Mouse (Mus musculus): Measurements from ENCODE around the gene Neu2. TPM values are rescaled to one million over a fixed set of nuclear protein-coding genes. Genes with fewer than 3 reads are reported as not detected.
"Not testable (repeated sequence)": the region's sequence is repeated elsewhere in the genome, so short reads cannot be mapped to it uniquely, and the experiment has no call there.

Neu2 gene
- 1 to 10 TPM; 6.3 to 7.1 TPM for total RNA-seq (2021)
- long read RNA-seq, experiment 1, partial matches to known transcripts = 0 of 5 reads
- long read RNA-seq, experiment 1, other reads (novel, unspliced or antisense) = 3 of 5 reads
- long read RNA-seq, experiment 2, partial matches to known transcripts = 0 of 4 reads
- long read RNA-seq, experiment 2, other reads (novel, unspliced or antisense) = 0 of 4 reads

DNA sequence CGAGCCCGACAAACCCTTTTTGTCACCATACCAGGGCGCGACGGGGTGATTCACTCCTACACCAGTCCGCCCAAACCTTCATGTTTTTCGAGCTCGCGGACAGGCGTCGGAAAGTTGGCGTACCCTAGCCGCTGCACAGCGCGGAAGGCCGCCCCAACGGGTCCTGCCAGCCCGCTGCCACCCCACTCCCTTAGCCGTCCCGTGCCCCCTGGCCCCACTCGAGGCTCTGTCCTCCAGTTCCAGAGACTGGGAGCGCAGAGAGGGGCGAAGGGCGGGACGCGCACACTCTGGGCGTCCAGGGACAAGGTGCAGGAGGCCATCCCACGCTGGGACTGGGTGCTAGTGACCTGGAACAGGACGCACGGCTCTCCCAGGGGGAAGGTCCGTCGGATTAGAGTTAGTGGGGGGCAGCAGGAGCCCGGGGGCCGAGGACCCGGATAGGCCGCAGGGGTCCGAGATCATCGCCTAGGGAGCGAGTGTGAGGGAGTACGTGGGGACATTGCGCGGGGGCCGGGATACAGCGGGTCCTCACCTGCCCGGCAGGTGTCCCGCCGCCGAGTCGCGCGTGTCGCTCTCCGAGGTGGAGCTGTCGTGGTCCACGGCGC, at the start of gene Neu2:
Gene Neu2 (plus strand): TSS at position 329 of the 605 bp plus-strand sequence.
- no peak for DNase-seq (ENCODE audit: low spot score in 2 of 2)

DNA sequence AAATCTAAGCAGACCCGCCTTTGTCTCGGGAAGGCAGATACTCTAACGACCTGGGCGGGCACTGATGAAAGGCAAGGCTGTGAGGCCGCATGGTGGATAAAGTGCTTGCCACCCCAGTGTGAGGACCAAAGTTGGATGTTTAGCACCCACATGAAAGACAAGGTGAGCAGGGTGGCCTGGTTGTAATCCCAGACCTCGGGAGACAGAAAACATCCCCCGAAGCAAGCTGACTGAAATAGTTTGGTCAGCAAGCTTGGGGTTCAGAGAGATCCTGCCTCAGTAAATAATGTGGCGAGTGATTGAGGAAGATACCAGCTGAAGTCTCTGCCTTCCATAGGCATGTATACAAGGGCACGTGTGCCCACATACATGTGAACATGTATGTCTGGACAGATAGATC, 42.2 kb upstream of the Neu2 start:
- peak in 1 of 2 experiments; percentile 1 for DNase-seq (ENCODE audit: low spot score in 2 of 2)

DNA sequence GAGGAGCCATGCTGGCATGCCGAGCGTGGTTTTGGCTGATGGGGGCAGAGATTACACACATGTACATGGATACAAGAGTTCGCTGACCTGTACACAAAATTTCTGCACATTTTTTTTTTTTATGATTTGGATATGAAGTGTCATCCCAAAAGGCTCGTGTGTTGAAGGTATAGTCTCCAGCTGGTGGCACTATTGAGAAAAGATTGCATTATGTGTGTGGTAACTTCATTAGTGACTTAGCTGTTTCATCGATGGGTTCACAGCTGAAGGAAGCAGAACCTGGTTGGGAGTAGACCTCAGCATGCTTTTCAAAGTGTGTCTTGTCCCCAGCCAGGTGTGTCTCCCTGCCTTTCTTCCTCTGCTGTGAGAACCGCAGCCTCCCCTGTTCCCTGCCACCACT, 41.4 kb upstream of the Neu2 start:
- peak in 1 of 2 experiments; percentile 20 for DNase-seq (ENCODE audit: low spot score in 2 of 2)

DNA sequence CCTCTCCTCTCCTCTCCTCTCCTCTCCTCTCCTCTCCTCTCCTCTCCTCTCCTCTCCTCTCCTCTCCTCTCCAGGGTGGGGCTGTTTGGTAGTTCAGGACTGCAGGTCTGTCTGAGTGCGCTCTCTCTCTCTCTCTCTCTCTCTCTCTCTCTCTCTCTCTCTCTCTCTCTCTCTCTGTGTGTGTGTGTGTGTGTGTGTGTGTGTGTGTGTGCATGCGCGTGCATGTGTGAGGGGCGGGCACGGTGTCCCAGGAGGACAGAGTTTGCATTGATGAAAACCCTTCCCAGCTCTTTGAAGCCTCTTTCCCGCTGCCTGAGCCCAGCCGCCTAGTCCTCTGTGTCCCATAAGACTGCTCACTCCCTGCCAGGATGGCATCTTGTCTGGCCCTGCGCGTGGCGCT, 39.7 kb upstream of the Neu2 start, which contains the start of gene Snorc:
Gene Snorc (plus strand): TSS at position 301 of the 400 bp plus-strand sequence.
- DNase-seq (ENCODE audit: low spot score in 2 of 2) = not testable (repeated sequence)

DNA sequence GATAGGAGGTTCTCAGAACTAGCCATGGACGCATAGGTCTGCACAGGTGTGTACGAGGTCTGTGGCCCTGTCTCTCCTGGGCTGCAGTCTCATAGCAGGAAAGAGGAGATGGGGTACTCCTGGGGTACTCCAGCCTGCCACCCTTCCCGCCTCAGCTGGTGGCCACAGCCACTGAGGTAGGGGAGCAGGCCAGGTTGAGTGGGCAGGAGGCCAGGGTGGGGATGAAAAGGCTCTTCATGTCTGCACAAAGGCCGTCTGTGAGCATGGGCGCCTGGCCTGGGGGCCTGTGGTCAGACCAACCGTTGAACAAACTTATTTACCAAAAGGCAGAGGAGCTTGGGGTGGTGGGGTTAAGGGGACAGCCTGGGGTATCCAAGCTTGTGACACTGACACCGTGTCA, 37.8 kb upstream of the Neu2 start:
- DNase-seq (ENCODE audit: low spot score in 2 of 2) = peak in 1 of 2 experiments; percentile 4

DNA sequence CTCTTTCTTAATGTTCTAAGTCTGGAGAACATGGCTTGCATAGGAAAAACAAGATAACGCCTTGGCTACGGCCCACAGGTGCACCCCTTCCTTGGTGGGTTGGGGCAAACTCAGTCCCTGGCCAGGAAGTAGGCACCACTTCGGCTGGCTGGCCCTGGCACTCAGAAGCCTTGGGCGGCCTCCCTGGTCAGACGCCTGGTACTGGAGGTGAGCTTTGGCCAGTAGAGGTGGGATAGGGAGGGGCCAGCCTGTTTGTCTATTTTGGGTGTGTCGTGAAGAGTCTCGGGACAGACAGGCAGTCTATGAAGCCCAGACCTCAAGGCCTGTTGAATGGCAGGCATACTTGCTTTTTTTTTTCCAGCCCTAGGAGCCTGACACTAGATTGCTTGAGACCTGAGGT, 37.1 kb upstream of the Neu2 start:
- DNase-seq (ENCODE audit: low spot score in 2 of 2) = no peak

DNA sequence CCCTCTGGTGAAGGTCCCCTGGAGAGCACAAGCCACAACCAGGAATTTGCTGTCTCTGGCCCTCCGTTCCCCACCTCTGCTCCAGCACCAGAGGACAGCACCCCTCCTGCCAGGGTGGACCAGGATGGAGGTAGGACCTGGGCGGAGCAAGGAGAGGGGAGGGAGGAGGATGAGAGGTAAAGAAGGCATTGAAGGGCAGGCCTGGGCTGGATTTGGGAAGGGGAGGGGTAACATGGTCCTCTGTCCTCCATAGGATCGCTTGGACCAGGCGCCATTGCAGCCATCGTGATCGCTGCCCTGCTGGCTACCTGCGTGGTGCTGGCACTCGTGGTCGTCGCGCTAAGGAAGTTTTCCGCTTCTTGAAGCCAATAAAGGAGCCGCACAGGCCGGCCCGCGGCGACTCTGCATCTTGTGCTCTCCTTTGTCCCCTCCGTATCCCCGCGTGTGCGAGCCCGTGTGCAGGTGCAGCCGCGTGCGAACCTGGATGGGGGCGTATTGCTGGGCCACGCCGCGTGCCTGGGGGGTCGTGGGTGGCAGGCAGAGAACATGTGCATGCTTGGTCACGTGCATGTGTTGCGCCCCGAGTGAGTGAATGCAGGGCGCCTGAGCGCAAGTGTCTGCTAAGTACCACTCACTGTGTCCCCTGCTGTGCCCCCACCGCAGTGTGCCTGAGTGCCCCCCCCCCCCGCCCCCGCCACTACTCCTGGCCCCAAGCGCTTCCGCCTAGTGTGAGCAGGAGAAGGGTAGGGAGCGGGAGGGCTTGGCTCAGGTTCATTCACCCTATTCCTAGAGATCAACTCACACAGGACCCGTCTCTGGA, 34.4 kb upstream of the Neu2 start:
- DNase-seq (ENCODE audit: low spot score in 2 of 2) = peak; percentile 72 to 78

DNA sequence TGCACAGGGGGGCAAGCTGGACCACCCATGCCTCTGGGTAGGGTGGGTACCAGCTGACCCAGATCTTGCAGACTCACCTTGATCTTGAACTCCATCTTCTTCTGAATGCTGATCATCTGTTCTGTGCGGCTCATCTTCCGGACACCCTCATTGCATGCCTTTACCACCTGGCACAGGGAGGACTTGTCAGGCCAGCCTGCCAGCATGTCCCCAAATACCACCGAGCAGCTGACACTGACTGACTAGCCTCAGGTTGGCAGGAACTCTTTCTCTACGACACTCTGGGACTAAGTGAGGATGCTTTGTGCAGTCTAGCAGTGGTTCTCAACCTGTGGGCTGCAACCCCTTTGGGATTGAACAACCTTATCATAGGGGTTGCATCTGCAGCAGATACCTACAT, 27.1 kb upstream of the Neu2 start:
- DNase-seq (ENCODE audit: low spot score in 2 of 2) = no peak

DNA sequence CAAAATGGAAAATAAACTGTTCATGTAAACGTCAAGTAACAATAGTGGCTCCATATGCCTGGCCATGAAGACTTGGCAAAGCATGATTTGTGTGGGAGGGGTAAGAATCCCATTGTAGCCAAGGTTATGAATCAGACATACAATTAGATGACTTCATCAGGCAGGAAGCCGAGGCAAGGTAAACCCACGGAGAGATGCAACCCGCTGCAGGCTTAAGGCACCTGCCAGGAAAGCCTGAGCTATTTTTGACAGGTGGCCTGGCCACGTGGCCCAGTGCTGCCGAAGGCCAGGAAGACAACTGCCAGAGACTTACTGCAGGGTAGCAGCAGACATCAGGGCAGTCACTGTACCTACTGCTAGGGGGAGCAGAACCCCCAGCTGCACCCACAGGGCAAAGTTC, 23.3 kb upstream of the Neu2 start:
- peak; percentile 63 to 69 for DNase-seq (ENCODE audit: low spot score in 2 of 2)

DNA sequence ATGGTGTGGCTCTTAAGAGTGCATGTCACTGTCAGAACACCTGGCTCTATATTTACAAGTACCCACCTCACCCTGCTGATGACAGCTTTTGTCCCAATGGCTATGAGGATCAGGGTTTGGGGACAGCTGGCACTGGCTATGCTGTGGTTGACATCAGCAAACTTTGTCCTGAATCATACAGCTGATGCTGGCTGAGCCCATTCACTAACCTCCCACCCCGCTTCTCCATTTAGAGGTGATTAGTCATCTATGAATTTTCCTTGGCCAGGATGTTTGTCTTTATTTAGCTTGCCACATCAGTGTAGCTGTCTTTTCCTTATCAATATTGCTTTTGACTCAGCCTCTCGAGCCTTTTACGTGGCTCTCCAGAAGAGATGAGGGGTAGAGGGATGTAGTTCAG, 17.4 kb upstream of the Neu2 start:
- DNase-seq (ENCODE audit: low spot score in 2 of 2) = no peak

DNA sequence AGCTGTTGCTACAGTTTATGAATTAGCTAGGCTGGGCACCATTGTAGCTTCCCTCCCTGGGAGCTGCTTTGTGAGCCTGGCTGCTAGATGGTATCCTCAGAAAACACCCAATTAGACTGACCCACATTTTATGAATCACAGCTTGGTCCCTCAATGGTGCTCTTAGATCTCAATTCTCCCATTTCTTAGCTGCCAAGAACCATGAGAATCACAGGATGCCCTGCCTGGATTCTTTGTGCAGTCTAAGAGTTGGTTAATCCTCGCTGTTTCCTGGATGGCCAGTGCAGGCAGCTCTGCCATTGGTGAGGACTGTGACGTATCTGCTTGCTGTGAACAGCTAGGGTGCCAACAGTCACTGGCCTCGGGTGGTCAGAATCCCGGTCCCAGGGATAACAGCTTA, 16.1 kb upstream of the Neu2 start:
- DNase-seq (ENCODE audit: low spot score in 2 of 2) = no peak

DNA sequence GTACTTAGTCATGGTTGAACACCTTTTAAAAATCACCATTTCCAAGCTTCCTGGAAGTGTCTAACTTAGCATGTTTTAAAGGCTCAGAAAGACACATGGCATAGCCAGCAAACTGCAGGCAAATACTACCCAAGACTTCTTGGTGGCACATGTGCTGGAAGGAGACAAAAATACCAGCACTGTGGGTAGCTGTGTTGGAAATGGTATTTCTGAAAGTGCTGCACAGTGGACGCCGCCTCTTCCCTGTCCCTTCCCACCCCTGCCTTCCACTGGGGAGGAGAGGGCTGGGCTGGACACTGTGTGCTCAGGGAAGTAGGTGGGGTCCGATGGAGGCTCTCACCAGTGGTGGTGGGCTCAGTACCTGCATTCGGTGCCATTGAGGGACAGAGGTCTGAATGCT, 4.2 kb upstream of the Neu2 start:
- no peak for DNase-seq (ENCODE audit: low spot score in 2 of 2)

DNA sequence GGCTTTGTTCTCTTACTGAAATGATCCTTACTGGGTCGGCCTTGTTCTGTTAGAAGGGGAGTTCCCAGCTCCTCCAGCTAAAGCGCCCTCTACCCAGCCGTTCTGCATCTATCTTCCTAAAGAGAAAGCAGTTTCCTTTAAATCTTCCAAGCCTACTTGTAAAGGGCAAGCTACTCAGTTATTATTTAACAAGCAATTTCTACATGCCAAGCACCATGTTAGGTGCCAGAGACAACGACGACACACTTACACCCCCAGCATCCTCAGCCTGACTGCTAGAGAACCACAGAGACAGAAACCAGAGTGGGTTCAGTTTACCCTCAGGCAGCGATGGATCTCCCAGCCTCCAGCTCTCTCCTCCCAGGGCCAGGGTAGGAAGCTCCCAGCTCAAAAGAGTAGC, 1.8 kb upstream of the Neu2 start:
- no peak for DNase-seq (ENCODE audit: low spot score in 2 of 2)

DNA sequence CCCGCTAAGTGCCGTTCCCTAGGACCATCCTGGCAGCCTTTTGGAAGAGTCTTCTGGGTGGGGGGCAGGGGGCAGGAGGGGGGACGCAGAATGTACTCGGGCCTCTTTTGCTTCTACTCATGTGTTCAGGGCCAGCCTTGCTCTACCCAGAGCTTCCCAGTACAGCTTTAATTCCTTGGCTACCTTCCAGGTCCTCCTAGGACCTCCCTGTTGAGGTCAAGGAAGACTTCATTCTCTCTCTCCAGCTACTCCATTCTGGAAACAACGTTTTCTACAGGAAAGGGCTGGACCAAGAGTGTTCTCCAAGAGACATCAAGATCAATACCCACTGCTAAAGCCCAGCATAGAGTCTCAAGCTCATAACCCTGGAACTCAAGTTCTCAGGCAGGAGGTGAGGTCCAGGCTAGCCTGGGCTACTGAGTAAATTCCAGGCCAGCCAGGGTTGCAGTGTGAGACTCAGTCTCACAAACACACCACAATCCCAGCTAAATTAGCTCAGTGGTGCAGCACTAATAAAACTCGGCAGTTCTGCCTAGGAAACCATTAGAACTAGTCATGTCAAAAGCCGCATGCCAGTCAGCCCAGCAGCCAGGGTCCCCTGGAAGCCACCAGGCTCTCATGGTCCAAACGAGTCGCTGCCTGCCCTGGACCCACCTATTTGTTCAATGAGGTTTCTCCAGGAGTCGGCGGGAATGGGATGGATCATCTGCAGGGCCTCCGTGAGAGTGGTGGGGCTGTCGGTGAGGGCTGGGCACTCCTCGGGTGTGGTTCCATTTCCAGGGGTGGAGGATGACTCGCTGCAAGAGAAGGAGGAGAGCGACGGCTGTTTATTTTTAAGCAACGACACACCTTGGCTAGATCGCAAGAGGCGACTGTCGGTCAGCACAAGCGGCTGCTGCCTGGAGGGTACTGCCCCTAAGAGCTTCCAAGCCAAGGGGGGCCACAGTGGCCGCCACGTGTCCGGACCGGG, 813 bp upstream of the Neu2 start:
- peak in 1 of 2 experiments; percentile 44 for DNase-seq (ENCODE audit: low spot score in 2 of 2)

DNA sequence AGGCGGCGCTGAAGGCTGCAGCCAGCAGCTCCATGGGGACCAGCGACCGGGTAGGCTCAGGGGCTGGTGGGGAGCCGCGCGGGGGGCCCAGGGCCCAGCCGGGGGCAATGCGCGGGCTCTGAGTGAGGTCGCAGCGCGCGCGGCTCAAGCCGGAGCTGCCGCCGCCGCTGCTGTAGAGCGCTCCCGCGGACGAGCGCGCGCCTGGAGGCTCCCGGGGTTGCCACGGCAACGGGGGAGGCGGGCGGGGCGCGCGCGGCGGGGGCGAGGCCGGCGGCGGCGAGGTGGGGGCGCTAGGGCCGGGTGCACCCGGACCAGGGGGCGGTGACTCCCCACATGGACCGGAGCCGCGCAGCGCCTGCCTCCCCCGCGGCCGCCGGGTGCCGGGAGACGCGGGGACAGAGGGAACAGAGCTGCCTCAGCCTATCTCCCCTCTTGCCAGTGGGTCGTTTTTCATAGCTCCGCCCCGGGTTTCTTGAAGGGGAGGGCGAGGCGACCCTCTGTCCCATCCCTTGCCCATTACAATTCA, 540 bp downstream of the Neu2 start:
- peak; percentile 67 to 79 for DNase-seq (ENCODE audit: low spot score in 2 of 2)

DNA sequence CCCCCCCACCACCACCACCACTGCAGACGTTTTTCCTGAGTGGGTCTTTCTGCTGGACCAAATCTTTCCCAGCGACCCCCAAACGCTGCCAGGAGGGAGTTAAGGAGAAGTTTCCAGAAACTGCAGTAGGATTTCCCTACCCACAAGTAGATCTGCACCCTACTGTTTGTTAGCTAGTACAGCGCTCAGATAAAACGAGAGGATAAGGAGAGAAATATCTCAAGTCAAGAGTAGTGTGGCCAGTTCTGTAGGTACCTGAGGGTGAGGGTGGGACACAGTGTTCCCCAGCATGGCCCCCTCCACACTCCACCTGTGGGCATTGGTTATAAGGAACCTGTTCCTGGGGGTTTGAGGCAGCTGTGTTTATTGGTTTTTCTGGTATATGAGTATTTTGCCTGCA, 1.2 kb downstream of the Neu2 start:
- no peak for DNase-seq (ENCODE audit: low spot score in 2 of 2)

DNA sequence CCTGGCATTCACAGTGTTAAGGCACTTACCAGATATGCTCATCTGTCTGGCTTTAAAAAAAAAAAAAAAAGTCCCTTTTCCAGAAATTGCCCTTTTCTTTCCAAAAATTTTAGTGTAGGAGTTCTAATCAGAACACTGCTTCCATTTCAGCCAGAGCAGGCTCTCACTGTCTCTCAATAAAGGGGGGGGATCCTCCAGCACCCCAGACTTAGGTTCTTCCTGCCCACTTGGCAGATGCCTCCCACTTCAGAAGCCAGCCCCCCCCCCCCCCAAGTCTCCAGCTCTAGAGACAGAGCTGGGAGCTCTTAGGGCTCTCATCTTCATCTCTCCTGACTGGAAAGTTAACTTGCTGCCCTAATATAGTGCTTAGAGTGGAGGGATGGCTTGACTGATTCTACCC, 10.8 kb downstream of the Neu2 start:
- no peak for DNase-seq (ENCODE audit: low spot score in 2 of 2)

DNA sequence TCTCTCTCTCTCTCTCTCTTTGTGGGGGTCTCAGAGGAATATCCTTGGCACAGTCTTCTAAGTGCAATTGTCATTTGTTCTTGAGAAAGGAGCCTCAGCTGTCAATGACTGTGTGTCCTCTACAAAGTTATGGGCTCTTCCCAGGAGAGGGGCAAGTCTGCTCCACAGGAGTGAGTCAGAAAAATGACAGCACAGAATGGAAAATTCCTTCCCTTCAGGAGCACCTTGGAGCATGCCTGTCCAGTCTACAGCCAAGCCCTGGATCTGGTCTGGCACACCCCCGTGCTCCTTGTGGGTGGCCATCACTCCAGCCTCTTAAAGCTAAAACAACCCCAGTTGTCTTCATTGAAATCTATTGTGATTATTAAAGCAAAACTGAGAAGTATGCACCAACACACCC, 11.8 kb downstream of the Neu2 start:
- DNase-seq (ENCODE audit: low spot score in 2 of 2) = no peak

DNA sequence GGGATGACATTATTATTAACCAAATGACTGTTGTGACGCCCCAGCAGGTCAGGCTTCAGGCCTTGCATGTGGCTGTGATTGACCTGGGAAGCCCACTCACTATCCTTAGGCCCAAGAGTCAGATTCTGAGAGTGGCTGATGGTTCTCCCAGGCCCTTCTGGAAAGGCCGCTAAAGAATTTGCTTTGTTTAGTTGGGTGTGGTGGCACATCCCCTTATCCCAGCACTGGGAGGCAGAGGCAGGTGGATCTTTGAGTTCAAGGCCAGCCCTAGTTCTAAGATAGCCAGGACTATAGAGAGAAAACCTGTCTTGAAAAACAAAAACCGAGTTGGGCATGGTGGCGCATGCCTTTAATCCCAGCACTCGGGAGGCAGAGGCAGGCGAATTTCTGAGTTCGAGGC, 15.4 kb downstream of the Neu2 start:
- no peak for DNase-seq (ENCODE audit: low spot score in 2 of 2)

DNA sequence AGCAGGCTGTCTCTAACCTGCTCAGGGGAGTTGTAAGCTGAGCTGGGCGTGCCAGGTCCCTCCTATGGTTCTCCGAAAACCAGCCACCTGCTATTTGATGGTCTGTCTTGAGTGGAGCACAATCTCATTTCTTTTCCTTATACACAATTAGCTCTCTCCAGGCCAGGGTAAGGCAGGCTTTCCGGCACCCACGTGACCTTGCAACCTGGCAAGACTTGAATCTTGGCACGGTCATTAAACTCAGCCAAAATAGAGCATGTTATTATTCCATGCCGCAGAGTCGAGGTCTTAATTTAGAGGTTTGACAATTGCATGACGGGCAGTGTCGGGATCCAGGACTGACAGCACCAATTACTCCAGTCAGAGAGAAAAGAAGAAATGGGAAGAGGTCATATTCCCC, 17.5 kb downstream of the Neu2 start:
- DNase-seq (ENCODE audit: low spot score in 2 of 2) = no peak

DNA sequence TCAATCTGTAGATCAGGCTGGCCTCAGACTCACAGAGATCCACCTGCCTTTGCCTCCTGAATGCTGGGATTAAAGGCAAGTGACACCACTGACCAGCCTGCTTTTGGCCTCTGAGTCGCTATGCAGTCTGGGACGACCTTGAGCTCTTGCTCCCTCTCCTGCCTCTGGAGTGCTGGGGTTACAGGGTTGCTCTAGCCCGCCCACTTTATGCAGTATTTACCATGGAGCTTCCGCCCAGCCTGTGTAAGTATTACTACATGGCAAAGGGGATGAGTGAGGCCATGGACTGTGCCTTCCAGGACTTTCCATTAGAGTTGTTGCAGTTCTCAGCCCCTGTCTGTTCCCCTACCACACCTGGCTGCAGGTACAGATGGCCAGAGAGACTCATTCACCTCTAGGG, 22.7 kb downstream of the Neu2 start:
- no peak for DNase-seq (ENCODE audit: low spot score in 2 of 2)
